Mouse (Mus musculus) hindbrain, embryonic 12.5 days (tissue): Measurements from ENCODE around the gene Ndufa4. TPM values are rescaled to one million over a fixed set of nuclear protein-coding genes. Genes with fewer than 3 reads are reported as not detected.

Experiments
- polyA plus RNA-seq: library from polyadenylated mRNA; unstranded; fragments of >200 nt; fragmentation: Nextera tagmentation; extraction: Ambion mirVana; gene quantifications from 2 replicates; pipeline ENCODE4 v1.2.1, GENCODE M21; 2016

The Ndufa4 gene
- polyA plus RNA-seq, 1 experiment from 2014 or later: 790 TPM

Other genes starting within 250 kb of the Ndufa4 start
- 108 and 120 TPM in 2 replicates for gene Phf14, start 312 bp upstream of the Ndufa4 start, polyA plus RNA-seq